Mouse (Mus musculus) intestine, embryonic 14.5 days (tissue): ENCODE results near the gene Glt28d2. TPM values are rescaled to one million over a fixed set of nuclear protein-coding genes. Genes with fewer than 3 reads are reported as not detected.
A peak's percentile ranks its signal among the peaks of the same experiment; 100 is the strongest.

Source experiments
- ATAC-seq: fragments of 200-750 bp; cut with Nextera tagmentation; replicated peaks from 2 replicates; pipeline ENCODE4 v1.8.0; 2017; ENCODE audit warnings: low read depth, moderate number of reproducible peaks, moderate TSS enrichment, moderate library complexity; ENCODE audit not compliant: low FRiP score, low TSS enrichment
- DNase-seq: peaks from one replicate; pipeline ENCODE4 v3.0.0-alpha.2; 2018; ENCODE audit warnings: low spot score
- H3K27ac ChIP-seq: fragments of 300-500 bp; sonication (generic); 2 replicates; pipeline ENCODE4 v1.5.1; 2014; ENCODE audit warnings: low read depth, mild to moderate bottlenecking, control low read depth
- H3K27me3 ChIP-seq: fragments of 300-500 bp; sonication (generic); replicated peaks from 2 replicates; pipeline ENCODE4 v1.6.1; 2014; ENCODE audit warnings: low read length, control low read depth; ENCODE audit not compliant: control insufficient read depth, insufficient read depth
- H3K36me3 ChIP-seq: fragments of 300-500 bp; sonication (generic); 2 replicates; pipeline ENCODE4 v1.6.1; 2014; ENCODE audit warnings: low read length, control low read depth; ENCODE audit not compliant: control insufficient read depth, insufficient read depth
- H3K4me1 ChIP-seq: fragments of 300-500 bp; sonication (generic); replicated peaks from 2 replicates; pipeline ENCODE4 v1.6.1; 2014; ENCODE audit warnings: low read length, control low read depth, mixed read lengths; ENCODE audit not compliant: control insufficient read depth, insufficient read depth
- H3K4me2 ChIP-seq: fragments of 300-500 bp; sonication (generic); 2 replicates; pipeline ENCODE4 v1.6.1; 2014; ENCODE audit warnings: low read length
- H3K4me3 ChIP-seq: fragments of 300-500 bp; sonication (generic); 2 replicates; pipeline ENCODE4 v1.5.1; 2014; ENCODE audit warnings: low read depth, low read length, control low read depth, mixed read lengths
- H3K9ac ChIP-seq: fragments of 300-500 bp; sonication (generic); 2 replicates; pipeline ENCODE4 v1.6.1; 2014; ENCODE audit warnings: mild to moderate bottlenecking, low read length
- H3K9me3 ChIP-seq: fragments of 300-500 bp; sonication (generic); 2 replicates; pipeline ENCODE4 v1.6.1; 2016; ENCODE audit warnings: low read length, control low read depth; ENCODE audit not compliant: control insufficient read depth
- WGBS: fragments of 180-500 bp; shearing (Covaris S2); extraction: QIAGEN DNeasy Blood & Tissue Kit; methylation state at CpG from one replicate; pipeline ENCODE4 v1.1.7; 2014; 5-methylcytosine and 5-hydroxymethylcytosine counted together
- polyA plus RNA-seq: library from polyadenylated mRNA; unstranded; fragments of >200 nt; fragmentation: Nextera tagmentation; extraction: Ambion mirVana; gene quantifications from 2 replicates; pipeline ENCODE4 v1.2.1, GENCODE M21; 2014

Glt28d2 gene
- polyA plus RNA-seq, 1 experiment from 2014 or later: 1.8 TPM

DNA sequence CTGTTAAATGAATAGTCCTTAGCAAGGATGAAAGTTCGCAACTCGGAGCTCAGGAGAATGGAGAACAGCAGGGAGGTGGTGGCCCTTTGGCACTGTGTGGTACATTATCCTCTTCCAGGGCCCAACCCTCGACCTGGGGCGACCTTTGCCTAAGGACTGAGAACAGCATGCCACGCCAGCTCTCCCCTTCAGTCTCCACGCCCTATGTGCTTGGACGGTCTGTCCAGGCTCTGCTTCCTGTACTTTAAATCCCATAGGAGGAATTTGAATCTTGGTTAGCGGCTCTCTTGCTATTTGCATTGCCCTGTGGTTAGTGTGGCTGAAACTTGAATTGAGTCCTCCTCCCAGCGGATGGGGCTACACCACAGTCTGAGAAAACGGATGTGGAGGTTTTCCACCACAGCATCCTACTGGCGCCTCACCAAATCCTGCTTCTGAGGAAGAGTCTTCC is 930 bp upstream of the Glt28d2 start:
- ATAC-seq (peak; percentile 12; the same call in 1 of the 2 replicates), DNase-seq (peak; percentile 59)
- peak overlapping the region; percentile 68 for H3K4me2 ChIP-seq
- 13% methylated on average over 11 of the region's 11 CpGs for WGBS
- H3K27ac ChIP-seq: 0 out of 2 replicates have a peak overlapping the region, but pooled peaks have one; percentile 14
- peak overlapping the region; percentile 39 for H3K4me3 ChIP-seq
- H3K9ac ChIP-seq: no peak overlapping the region
- no peaks in the 10 kb centered on the region for H3K9me3 ChIP-seq
- no peaks in the 10 kb centered on the region for H3K36me3 ChIP-seq
- H3K4me1 ChIP-seq: peaks cover 6% of the 10 kb centered on the region
- H3K27me3 ChIP-seq: no peaks in the 10 kb centered on the region

DNA sequence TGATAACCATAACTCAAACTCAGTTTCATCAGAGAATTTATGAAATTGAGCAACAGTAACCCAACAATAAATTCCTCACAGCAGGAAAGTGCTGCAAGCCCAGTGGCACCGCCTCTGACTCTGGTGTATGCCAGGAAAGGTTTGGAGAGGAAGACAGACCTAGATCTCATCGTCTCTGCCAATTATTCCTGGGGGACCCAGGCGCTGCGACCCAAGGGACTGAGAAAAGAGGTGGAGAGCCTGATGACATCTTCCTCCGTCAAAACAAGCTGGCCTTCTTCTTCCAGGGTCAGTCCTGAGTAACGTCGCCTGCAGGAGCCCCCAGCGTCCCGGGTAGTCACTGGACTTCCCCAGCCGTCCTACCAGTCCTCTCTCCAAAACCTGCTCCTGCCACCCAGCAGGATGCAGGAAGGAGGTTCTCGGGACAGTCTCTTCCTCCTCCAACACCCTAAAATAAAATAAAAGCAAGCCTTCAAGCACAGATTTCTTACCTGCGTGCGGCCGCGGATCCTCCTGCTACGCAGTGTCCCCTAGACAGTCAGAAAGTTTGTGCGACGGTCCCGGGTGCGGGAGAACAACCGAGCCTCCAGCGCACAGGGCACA is 579 bp downstream of the Glt28d2 start:
- WGBS: 3% methylated on average over 22 of the region's 22 CpGs
- peak overlapping the region; percentile 47 for H3K9ac ChIP-seq
- H3K27me3 ChIP-seq: no peaks in the 10 kb centered on the region
- peak overlapping the region; percentile 68 for H3K4me2 ChIP-seq
- H3K27ac ChIP-seq: no peak overlapping the region
- ATAC-seq (peak; percentile 24), DNase-seq (peak; percentile 52)
- no peaks in the 10 kb centered on the region for H3K9me3 ChIP-seq
- peak overlapping the region; percentile 39 for H3K4me3 ChIP-seq
- H3K4me1 ChIP-seq: peaks cover 6% of the 10 kb centered on the region
- no peaks in the 10 kb centered on the region for H3K36me3 ChIP-seq

DNA sequence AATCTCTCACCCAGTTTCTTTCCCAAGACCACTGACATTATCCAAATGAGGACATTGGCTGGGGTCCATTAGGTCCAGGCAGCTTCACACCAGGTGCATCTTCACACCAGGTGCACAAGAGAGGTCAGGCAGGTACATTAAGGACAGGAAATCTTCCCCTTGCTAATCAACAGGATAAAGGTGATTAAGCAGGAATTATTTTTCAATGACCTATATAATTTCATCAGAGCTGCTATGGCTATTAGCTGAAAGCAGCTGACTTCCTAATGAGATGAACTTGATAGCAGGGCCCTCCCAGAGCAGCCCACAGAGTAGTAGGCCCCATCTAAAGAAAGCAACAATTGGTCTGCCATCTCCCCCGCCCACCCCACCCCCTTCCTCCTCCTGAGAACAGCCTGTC is 1.4 kb downstream of the Glt28d2 start:
- peak overlapping the region; percentile 68; the same call in 1 of the 2 replicates for H3K4me2 ChIP-seq
- no peak overlapping the region for H3K4me3 ChIP-seq
- H3K36me3 ChIP-seq: no peaks in the 10 kb centered on the region
- no peak overlapping the region for H3K9ac ChIP-seq
- H3K9me3 ChIP-seq: no peaks in the 10 kb centered on the region
- ATAC-seq: no peak
- H3K27me3 ChIP-seq: no peaks in the 10 kb centered on the region
- H3K4me1 ChIP-seq: peaks cover 6% of the 10 kb centered on the region
- WGBS: 83% methylated on average over 1 of the region's 1 CpGs
- no peak for DNase-seq
- H3K27ac ChIP-seq: no peak overlapping the region

DNA sequence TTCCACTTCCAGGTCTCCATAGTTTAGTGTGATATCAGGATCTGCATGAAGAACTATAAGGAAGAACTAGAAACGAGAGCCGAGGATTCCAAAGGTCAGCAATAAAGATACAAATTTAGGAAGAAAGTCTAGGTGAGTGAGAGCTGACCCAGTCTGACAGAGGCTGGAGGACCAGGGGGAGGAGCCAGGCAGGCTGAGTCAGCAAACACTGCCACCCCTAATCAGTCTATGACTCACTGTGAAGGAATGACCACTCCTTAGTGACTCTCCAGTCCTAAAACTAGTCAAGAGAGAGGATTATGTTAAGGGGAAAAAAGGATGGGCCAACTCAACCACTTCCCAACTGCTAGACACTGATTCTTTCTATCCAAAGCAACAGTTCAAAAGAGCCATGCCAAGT is 6.6 kb downstream of the Glt28d2 start:
- WGBS: 70% methylated on average over 2 of the region's 2 CpGs
- H3K4me1 ChIP-seq: no peaks in the 10 kb centered on the region
- H3K27ac ChIP-seq: no peak overlapping the region
- no peaks in the 10 kb centered on the region for H3K9me3 ChIP-seq
- H3K4me3 ChIP-seq: no peak overlapping the region
- H3K9ac ChIP-seq: no peak overlapping the region
- no peak overlapping the region for H3K4me2 ChIP-seq
- H3K27me3 ChIP-seq: no peaks in the 10 kb centered on the region
- ATAC-seq (peak; percentile 91), DNase-seq (no peak)
- H3K36me3 ChIP-seq: no peaks in the 10 kb centered on the region

DNA sequence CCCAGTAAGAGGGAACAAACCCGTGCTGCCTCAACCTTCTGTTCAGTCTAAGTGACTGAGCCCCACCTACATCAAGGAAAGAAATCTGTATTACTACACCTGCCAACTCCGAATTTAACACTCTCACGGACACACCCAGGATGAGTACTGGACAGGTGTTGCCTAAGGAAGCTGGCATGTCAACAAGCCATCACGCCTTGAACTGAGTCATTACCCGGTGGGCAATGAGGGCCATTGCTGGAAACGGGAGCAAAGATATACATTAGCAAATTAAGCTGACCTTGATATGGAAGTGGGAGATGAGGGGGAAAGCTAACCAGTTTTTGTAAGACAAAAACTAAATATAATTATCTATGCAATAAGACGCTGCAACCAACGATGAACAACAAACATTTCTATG is 7.2 kb downstream of the Glt28d2 start:
- Histone ChIP-seq H3K4me1 (no peaks in the 10 kb centered on the region), H3K27me3 (no peaks in the 10 kb centered on the region), H3K4me3 (no peak overlapping the region), H3K9ac (no peak overlapping the region), H3K4me2 (no peak overlapping the region), H3K27ac (no peak overlapping the region), H3K9me3 (no peaks in the 10 kb centered on the region), H3K36me3 (no peaks in the 10 kb centered on the region)
- DNase-seq: no peak
- WGBS: 83% methylated on average over 8 of the region's 8 CpGs
- no peak; the same call in 1 of the 2 replicates for ATAC-seq

DNA sequence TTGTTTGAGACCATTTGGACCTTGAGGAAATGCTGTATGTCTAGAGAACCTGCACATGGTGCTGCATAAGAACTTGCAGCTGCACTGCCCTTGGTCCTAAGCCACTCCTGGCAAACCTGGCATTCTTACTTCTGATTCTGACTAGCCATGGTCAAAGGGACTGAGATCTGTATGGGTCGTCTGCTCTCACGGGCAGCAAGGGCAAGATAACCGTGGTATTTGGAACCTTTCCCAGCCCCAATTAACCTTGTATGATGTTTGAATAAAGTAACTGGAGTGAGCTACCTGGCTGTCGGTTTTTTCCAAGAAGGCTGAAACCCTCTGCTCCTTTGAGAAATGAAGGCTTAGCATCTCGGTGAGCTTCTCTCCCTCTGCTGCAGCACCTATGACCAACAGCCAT is 8.4 kb downstream of the Glt28d2 start:
- no peak overlapping the region for H3K4me2 ChIP-seq
- H3K27ac ChIP-seq: no peak overlapping the region
- H3K36me3 ChIP-seq: no peaks in the 10 kb centered on the region
- no peaks in the 10 kb centered on the region for H3K4me1 ChIP-seq
- no peaks in the 10 kb centered on the region for H3K9me3 ChIP-seq
- WGBS: 74% methylated on average over 5 of the region's 5 CpGs
- no peak overlapping the region for H3K4me3 ChIP-seq
- ATAC-seq (no peak), DNase-seq (no peak)
- H3K27me3 ChIP-seq: no peaks in the 10 kb centered on the region
- H3K9ac ChIP-seq: no peak overlapping the region

DNA sequence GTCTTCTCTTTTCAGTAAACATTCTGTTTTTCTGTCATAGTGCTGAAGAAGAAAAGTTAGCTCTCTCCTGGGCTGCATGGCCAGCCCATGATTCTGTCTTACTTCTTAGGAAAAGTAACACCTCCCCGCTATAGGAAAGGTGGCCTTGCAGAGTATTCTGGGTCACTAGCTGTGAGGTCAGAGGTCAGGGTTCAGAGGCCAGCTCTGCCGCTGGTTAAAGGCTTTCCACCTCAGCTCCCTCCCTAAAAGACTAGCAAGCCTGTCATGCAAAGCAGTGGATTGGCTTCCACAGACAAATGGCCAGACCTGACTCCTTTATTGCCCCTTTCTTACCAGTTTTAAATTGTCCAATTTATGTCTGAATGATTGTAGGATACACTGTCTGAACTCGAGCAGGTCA is 23.3 kb downstream of the Glt28d2 start:
- Histone ChIP-seq H3K36me3 (no peaks in the 10 kb centered on the region), H3K27me3 (no peaks in the 10 kb centered on the region), H3K9ac (no peak overlapping the region), H3K27ac (no peak overlapping the region), H3K4me2 (no peak overlapping the region), H3K4me1 (no peaks in the 10 kb centered on the region), H3K4me3 (no peak overlapping the region), H3K9me3 (no peaks in the 10 kb centered on the region; the same call in 1 of the 2 replicates)
- ATAC-seq (no peak), DNase-seq (no peak)
- 31% methylated on average over 3 of the region's 3 CpGs for WGBS

DNA sequence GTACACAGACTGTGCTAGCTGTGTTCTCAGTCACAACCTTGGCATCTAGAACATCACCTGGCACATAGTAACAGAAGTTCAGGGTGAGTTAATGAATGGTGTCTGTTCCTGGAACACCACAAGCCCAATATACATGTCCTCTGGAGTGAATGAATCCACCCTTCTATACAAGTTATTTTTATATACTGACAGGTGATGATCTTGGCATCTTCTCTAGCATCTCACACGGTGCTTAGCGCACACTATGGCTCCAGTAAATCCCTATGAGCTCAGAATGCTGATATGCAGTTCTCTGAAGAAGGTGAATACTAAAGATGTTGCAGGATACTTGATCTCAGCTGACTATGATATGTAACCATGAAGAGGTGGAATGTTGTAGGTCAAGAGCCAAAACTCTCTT is 24.4 kb downstream of the Glt28d2 start:
- Histone ChIP-seq H3K27ac (no peak overlapping the region), H3K27me3 (no peaks in the 10 kb centered on the region), H3K4me2 (no peak overlapping the region), H3K9me3 (no peaks in the 10 kb centered on the region), H3K4me3 (no peak overlapping the region), H3K36me3 (no peaks in the 10 kb centered on the region), H3K4me1 (no peaks in the 10 kb centered on the region), H3K9ac (no peak overlapping the region)
- WGBS: 93% methylated on average over 2 of the region's 2 CpGs
- ATAC-seq: no peak
- DNase-seq: no peak

DNA sequence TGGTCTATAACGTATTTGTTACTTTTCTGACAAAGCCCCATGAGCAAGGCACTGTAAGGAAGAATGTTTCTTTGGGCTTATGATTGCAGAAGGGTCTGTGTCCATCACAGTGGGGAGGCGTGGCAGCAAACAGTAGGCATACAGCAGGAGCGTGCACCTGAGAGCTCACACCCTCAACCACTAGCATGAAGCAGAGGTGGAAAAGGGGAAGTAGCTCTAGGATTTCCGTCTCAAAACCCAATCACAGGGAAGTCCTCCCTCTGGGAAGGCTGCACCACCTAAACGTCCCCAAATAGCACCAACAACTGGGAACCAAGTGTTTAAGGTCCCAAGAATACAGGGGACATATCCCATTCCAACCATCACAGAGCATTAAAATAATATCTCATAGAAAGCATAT is 26.3 kb downstream of the Glt28d2 start:
- Histone ChIP-seq H3K9me3 (no peaks in the 10 kb centered on the region), H3K4me3 (no peak overlapping the region), H3K4me1 (no peaks in the 10 kb centered on the region), H3K4me2 (no peak overlapping the region), H3K27me3 (no peaks in the 10 kb centered on the region), H3K9ac (no peak overlapping the region), H3K36me3 (no peaks in the 10 kb centered on the region), H3K27ac (no peak overlapping the region)
- 86% methylated on average over 5 of the region's 5 CpGs for WGBS
- no peak for DNase-seq
- ATAC-seq: no peak
